Mouse (Mus musculus) spleen, adult 2 months (tissue): ENCODE results near the gene 4930447C04Rik.

Experiments used
- CTCF ChIP-seq: fragments of 200-500 bp; IDR thresholded peaks from 2 replicates; pipeline ENCODE4 v1.5.1; 2011; ENCODE audit warnings: mild to moderate bottlenecking, inconsistent platforms; ENCODE audit not compliant: insufficient read depth, insufficient read length, insufficient replicate concordance; ENCODE audit errors: extremely low read depth
- POLR2A ChIP-seq: fragments of 200-500 bp; IDR thresholded peaks from 2 replicates; pipeline ENCODE4 v1.6.1; 2011; ENCODE audit warnings: low read depth, low read length, inconsistent platforms

DNA sequence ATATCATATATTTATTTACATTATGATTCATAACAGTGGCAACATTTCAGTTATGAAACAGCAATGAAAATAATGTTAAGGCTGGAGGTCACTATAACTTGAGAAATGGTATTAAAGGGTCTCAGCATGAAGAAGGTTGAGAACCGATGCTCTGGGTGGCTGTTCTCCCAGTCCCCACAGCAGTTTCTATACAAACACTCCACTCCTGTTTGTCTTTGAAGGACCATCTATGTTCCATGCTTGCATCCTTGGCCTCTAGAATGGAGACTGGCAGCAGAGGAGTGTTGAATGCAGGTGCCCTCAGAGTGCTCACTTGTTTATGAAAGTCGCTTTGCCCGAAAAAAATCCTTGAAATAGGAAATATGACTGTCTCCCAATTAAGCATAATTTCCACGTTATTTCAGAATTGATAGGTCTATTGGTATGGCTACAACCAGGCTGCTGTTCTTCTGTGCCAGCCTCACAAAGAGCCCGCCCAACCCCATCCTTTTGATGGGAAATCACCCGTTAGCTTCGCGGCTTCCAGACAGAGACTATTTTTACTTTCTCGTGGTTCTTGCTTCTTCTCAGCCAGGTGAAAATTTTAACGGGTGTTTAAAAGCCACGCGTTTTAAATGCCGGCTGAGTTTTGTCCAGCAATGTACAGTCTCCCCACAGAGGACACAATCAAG lies 87.0 kb downstream of the 4930447C04Rik start:
- TF ChIP-seq CTCF (no peak), POLR2A (no peak)
